Mouse (Mus musculus): ENCODE results near the gene Crocc. TPM values are rescaled to one million over a fixed set of nuclear protein-coding genes. Genes with fewer than 3 reads are reported as not detected.
A peak's percentile ranks its signal among the peaks of the same experiment; 100 is the strongest.

Crocc gene
- polyA plus RNA-seq, 1 experiment from 2014 or later: 4.8 TPM

- Histone ChIP-seq H3K4me2 (ENCODE audit: low read depth, low read length) (no peak overlapping the region), H3K27me3 (ENCODE audit: control insufficient read depth, insufficient read depth, low read length) (no peaks in the 10 kb centered on the region), H3K4me3 (ENCODE audit: low read depth, low read length) (no peak overlapping the region), H3K9ac (replicated peaks; ENCODE audit: low read depth, low read length) (no peak overlapping the region), H3K27ac (ENCODE audit: low read depth, low read length) (no peak overlapping the region), H3K9me3 (ENCODE audit: control insufficient read depth, low read length) (no peaks in the 10 kb centered on the region), H3K36me3 (ENCODE audit: control insufficient read depth, insufficient read depth, low read length) (no peaks in the 10 kb centered on the region; the same call in 1 of the 2 replicates), H3K4me1 (ENCODE audit: control insufficient read depth, insufficient read depth, low read length) (no peaks in the 10 kb centered on the region)
- 76% methylated on average over 27 of the region's 27 CpGs for WGBS
- ATAC-seq (ENCODE audit: low read depth): 0 out of 2 replicates have a peak, but pooled peaks have one; percentile 39
Measured at GRCm38 (mm10) chr4:141033606-141034549, 26.5 kb downstream of the Crocc start.

- no peaks in the 10 kb centered on the region for H3K9me3 ChIP-seq (ENCODE audit: control insufficient read depth, low read length)
- H3K27ac ChIP-seq (ENCODE audit: low read depth, low read length): no peak overlapping the region
- WGBS: 16% methylated on average over 6 of the region's 6 CpGs
- H3K4me1 ChIP-seq (ENCODE audit: control insufficient read depth, insufficient read depth, low read length): no peaks in the 10 kb centered on the region
- no peaks in the 10 kb centered on the region for H3K27me3 ChIP-seq (ENCODE audit: control insufficient read depth, insufficient read depth, low read length)
- no peak overlapping the region for H3K9ac ChIP-seq (replicated peaks; ENCODE audit: low read depth, low read length)
- peaks cover 5% of the 10 kb centered on the region; the same call in 1 of the 2 replicates for H3K36me3 ChIP-seq (ENCODE audit: control insufficient read depth, insufficient read depth, low read length)
- no peak overlapping the region for H3K4me3 ChIP-seq (ENCODE audit: low read depth, low read length)
- ATAC-seq (ENCODE audit: low read depth): peak; percentile 71; the same call in 1 of the 2 replicates
- H3K4me2 ChIP-seq (ENCODE audit: low read depth, low read length): no peak overlapping the region
Measured at GRCm38 (mm10) chr4:141031733-141032132, 28.6 kb downstream of the Crocc start.

- Histone ChIP-seq H3K4me1 (ENCODE audit: control insufficient read depth, insufficient read depth, low read length) (no peaks in the 10 kb centered on the region), H3K4me3 (ENCODE audit: low read depth, low read length) (no peak overlapping the region), H3K27ac (ENCODE audit: low read depth, low read length) (no peak overlapping the region), H3K4me2 (ENCODE audit: low read depth, low read length) (no peak overlapping the region), H3K9ac (replicated peaks; ENCODE audit: low read depth, low read length) (no peak overlapping the region), H3K27me3 (ENCODE audit: control insufficient read depth, insufficient read depth, low read length) (no peaks in the 10 kb centered on the region), H3K9me3 (ENCODE audit: control insufficient read depth, low read length) (no peaks in the 10 kb centered on the region), H3K36me3 (ENCODE audit: control insufficient read depth, insufficient read depth, low read length) (peaks cover 5% of the 10 kb centered on the region; the same call in 1 of the 2 replicates)
- WGBS: 88% methylated on average over 17 of the region's 18 CpGs
- ATAC-seq (ENCODE audit: low read depth): no peak
Measured at GRCm38 (mm10) chr4:141030541-141031206, 29.7 kb downstream of the Crocc start.

GRCm38 (mm10) chr4:141024992-141025391, 35.4 kb downstream of the Crocc start:
- no peak overlapping the region for H3K4me3 ChIP-seq (ENCODE audit: low read depth, low read length)
- ATAC-seq (ENCODE audit: low read depth): no peak
- no peaks in the 10 kb centered on the region for H3K27me3 ChIP-seq (ENCODE audit: control insufficient read depth, insufficient read depth, low read length)
- no peaks in the 10 kb centered on the region for H3K9me3 ChIP-seq (ENCODE audit: control insufficient read depth, low read length)
- whole genome bisulfite sequencing: 80% methylated on average over 14 of the region's 27 CpGs
- peaks cover 5% of the 10 kb centered on the region for H3K36me3 ChIP-seq (ENCODE audit: control insufficient read depth, insufficient read depth, low read length)
- peaks cover 16% of the 10 kb centered on the region for H3K4me1 ChIP-seq (ENCODE audit: control insufficient read depth, insufficient read depth, low read length)
- H3K9ac ChIP-seq (replicated peaks; ENCODE audit: low read depth, low read length): no peak overlapping the region
- H3K4me2 ChIP-seq (ENCODE audit: low read depth, low read length): no peak overlapping the region
- no peak overlapping the region for H3K27ac ChIP-seq (ENCODE audit: low read depth, low read length)

GRCm38 (mm10) chr4:141024052-141024451, 36.3 kb downstream of the Crocc start:
- Histone ChIP-seq H3K36me3 (ENCODE audit: control insufficient read depth, insufficient read depth, low read length) (peaks cover 5% of the 10 kb centered on the region), H3K4me3 (ENCODE audit: low read depth, low read length) (no peak overlapping the region), H3K9ac (replicated peaks; ENCODE audit: low read depth, low read length) (no peak overlapping the region), H3K27me3 (ENCODE audit: control insufficient read depth, insufficient read depth, low read length) (no peaks in the 10 kb centered on the region), H3K27ac (ENCODE audit: low read depth, low read length) (no peak overlapping the region), H3K4me2 (ENCODE audit: low read depth, low read length) (no peak overlapping the region), H3K9me3 (ENCODE audit: control insufficient read depth, low read length) (no peaks in the 10 kb centered on the region), H3K4me1 (ENCODE audit: control insufficient read depth, insufficient read depth, low read length) (peaks cover 16% of the 10 kb centered on the region)
- 76% methylated on average over 9 of the region's 9 CpGs for WGBS
- ATAC-seq (ENCODE audit: low read depth): no peak

GRCm38 (mm10) chr4:141021614-141021929, 38.8 kb downstream of the Crocc start:
- Histone ChIP-seq H3K9me3 (ENCODE audit: control insufficient read depth, low read length) (no peaks in the 10 kb centered on the region), H3K27ac (ENCODE audit: low read depth, low read length) (peak overlapping the region; percentile 84), H3K4me2 (ENCODE audit: low read depth, low read length) (no peak overlapping the region), H3K9ac (replicated peaks; ENCODE audit: low read depth, low read length) (peak overlapping the region; percentile 28; the same call in 1 of the 2 replicates), H3K4me1 (ENCODE audit: control insufficient read depth, insufficient read depth, low read length) (peaks cover 16% of the 10 kb centered on the region), H3K36me3 (ENCODE audit: control insufficient read depth, insufficient read depth, low read length) (no peaks in the 10 kb centered on the region; the same call in 1 of the 2 replicates), H3K4me3 (ENCODE audit: low read depth, low read length) (no peak overlapping the region), H3K27me3 (ENCODE audit: control insufficient read depth, insufficient read depth, low read length) (no peaks in the 10 kb centered on the region)
- ATAC-seq (ENCODE audit: low read depth): peak; percentile 32; the same call in 1 of the 2 replicates
- 36% methylated on average over 11 of the region's 11 CpGs for WGBS

- ATAC-seq (ENCODE audit: low read depth): peak; percentile 67
- 24% methylated on average over 14 of the region's 14 CpGs for WGBS
- H3K9ac ChIP-seq (replicated peaks; ENCODE audit: low read depth, low read length): peak overlapping the region; percentile 28
Measured at GRCm38 (mm10) chr4:141020811-141021613, 39.3 kb downstream of the Crocc start.

GRCm38 (mm10) chr4:141020220-141020619, 40.1 kb downstream of the Crocc start:
- peak overlapping the region; percentile 84 for H3K27ac ChIP-seq (ENCODE audit: low read depth, low read length)
- no peaks in the 10 kb centered on the region for H3K27me3 ChIP-seq (ENCODE audit: control insufficient read depth, insufficient read depth, low read length)
- no peak overlapping the region for H3K4me3 ChIP-seq (ENCODE audit: low read depth, low read length)
- no peak overlapping the region for H3K4me2 ChIP-seq (ENCODE audit: low read depth, low read length)
- no peak for ATAC-seq (ENCODE audit: low read depth)
- WGBS: 86% methylated on average over 17 of the region's 17 CpGs
- H3K4me1 ChIP-seq (ENCODE audit: control insufficient read depth, insufficient read depth, low read length): peaks cover 16% of the 10 kb centered on the region
- peak overlapping the region; percentile 28; the same call in 1 of the 2 replicates for H3K9ac ChIP-seq (replicated peaks; ENCODE audit: low read depth, low read length)
- H3K9me3 ChIP-seq (ENCODE audit: control insufficient read depth, low read length): no peaks in the 10 kb centered on the region
- peaks cover 6% of the 10 kb centered on the region for H3K36me3 ChIP-seq (ENCODE audit: control insufficient read depth, insufficient read depth, low read length)

More at GRCm38 (mm10) chr4:141020811-141021613, 39.3 kb downstream of the Crocc start:
- Histone ChIP-seq H3K4me3 (ENCODE audit: low read depth, low read length) (no peak overlapping the region), H3K27me3 (ENCODE audit: control insufficient read depth, insufficient read depth, low read length) (no peaks in the 10 kb centered on the region), H3K27ac (ENCODE audit: low read depth, low read length) (peak overlapping the region; percentile 84), H3K36me3 (ENCODE audit: control insufficient read depth, insufficient read depth, low read length) (no peaks in the 10 kb centered on the region; the same call in none of the 2 replicates), H3K9me3 (ENCODE audit: control insufficient read depth, low read length) (no peaks in the 10 kb centered on the region), H3K4me1 (ENCODE audit: control insufficient read depth, insufficient read depth, low read length) (peaks cover 16% of the 10 kb centered on the region), H3K4me2 (ENCODE audit: low read depth, low read length) (0 out of 2 replicates have a peak overlapping the region, but pooled peaks have one; percentile 16)

All from neural tube, embryonic 14.5 days (tissue).